Mouse (Mus musculus) hindbrain, embryonic 15.5 days (tissue): ENCODE measurements at regions not wholly inside any gene's neighbourhood (a gene's known extent, or its start where the extent isn't known, plus 50 kb on each side); places are given as distances from the start of the nearest gene placed in this dataset.

Source experiments
- ATAC-seq: fragments of 200-750 bp; cut with Nextera tagmentation; 2 replicates; pipeline ENCODE4 v1.8.0; 2017; ENCODE audit warnings: low read depth, moderate number of reproducible peaks, moderate TSS enrichment; ENCODE audit not compliant: low FRiP score
- H3K27ac ChIP-seq: fragments of 300-500 bp; sonication (generic); replicated peaks from 2 replicates; pipeline ENCODE4 v1.5.1; 2015; ENCODE audit warnings: mild to moderate bottlenecking, inconsistent platforms
- H3K27me3 ChIP-seq: fragments of 300-500 bp; sonication (generic); 2 replicates; pipeline ENCODE4 v1.6.1; 2015; ENCODE audit warnings: control low read depth, inconsistent platforms
- H3K36me3 ChIP-seq: fragments of 300-500 bp; sonication (generic); 2 replicates; pipeline ENCODE4 v1.6.1; 2015; ENCODE audit warnings: control low read depth, inconsistent platforms
- H3K4me1 ChIP-seq: fragments of 300-500 bp; sonication (generic); replicated peaks from 2 replicates; pipeline ENCODE4 v1.6.1; 2015; ENCODE audit warnings: control low read depth, inconsistent platforms
- H3K4me2 ChIP-seq: fragments of 300-500 bp; sonication (generic); 2 replicates; pipeline ENCODE4 v1.6.1; 2015; ENCODE audit warnings: moderate library complexity, mild to moderate bottlenecking, inconsistent platforms
- H3K4me3 ChIP-seq: fragments of 300-500 bp; sonication (generic); 2 replicates; pipeline ENCODE4 v1.5.1; 2015; ENCODE audit warnings: mild to moderate bottlenecking, inconsistent platforms
- H3K9ac ChIP-seq: fragments of 300-500 bp; sonication (generic); 2 replicates; pipeline ENCODE4 v1.6.1; 2015; ENCODE audit warnings: inconsistent platforms
- H3K9me3 ChIP-seq: fragments of 300-500 bp; sonication (generic); 2 replicates; pipeline ENCODE4 v1.6.1; 2016; ENCODE audit warnings: control low read depth, inconsistent platforms
- WGBS: fragments of 180-500 bp; shearing (Covaris S2); methylation state at CpG from one replicate; pipeline ENCODE4 v1.1.7; 2015; 5-methylcytosine and 5-hydroxymethylcytosine counted together

DNA sequence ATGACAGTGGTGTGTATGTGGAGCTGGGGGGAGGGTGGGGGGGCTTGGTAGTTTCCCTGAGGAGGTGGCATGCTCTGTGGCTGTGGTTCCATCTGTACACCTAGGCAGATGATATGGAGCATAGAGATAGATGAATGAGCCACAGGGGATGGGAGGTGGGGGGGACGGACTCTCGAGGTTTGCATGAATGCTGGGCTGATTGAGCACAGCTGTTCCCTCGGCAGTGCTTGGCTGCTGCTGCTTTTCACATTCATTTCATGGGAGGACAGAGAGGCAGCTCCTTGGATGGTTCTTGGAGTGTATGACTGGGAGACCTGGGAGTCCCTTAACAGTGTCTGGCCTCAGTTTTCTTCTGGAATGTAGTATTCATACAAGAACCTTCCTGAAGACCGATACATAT, 184.5 kb downstream of the Zfp36l1 start:
- Histone ChIP-seq H3K4me1 (peaks cover 49% of the 10 kb centered on the region), H3K36me3 (no peaks in the 10 kb centered on the region), H3K9me3 (no peaks in the 10 kb centered on the region), H3K4me2 (no peak overlapping the region), H3K27ac (0 out of 2 replicates have a peak overlapping the region, but pooled peaks have one; percentile 93), H3K27me3 (no peaks in the 10 kb centered on the region), H3K4me3 (no peak overlapping the region), H3K9ac (no peak overlapping the region)
- 30% methylated on average over 4 of the region's 4 CpGs for WGBS
- ATAC-seq, result no peak

DNA sequence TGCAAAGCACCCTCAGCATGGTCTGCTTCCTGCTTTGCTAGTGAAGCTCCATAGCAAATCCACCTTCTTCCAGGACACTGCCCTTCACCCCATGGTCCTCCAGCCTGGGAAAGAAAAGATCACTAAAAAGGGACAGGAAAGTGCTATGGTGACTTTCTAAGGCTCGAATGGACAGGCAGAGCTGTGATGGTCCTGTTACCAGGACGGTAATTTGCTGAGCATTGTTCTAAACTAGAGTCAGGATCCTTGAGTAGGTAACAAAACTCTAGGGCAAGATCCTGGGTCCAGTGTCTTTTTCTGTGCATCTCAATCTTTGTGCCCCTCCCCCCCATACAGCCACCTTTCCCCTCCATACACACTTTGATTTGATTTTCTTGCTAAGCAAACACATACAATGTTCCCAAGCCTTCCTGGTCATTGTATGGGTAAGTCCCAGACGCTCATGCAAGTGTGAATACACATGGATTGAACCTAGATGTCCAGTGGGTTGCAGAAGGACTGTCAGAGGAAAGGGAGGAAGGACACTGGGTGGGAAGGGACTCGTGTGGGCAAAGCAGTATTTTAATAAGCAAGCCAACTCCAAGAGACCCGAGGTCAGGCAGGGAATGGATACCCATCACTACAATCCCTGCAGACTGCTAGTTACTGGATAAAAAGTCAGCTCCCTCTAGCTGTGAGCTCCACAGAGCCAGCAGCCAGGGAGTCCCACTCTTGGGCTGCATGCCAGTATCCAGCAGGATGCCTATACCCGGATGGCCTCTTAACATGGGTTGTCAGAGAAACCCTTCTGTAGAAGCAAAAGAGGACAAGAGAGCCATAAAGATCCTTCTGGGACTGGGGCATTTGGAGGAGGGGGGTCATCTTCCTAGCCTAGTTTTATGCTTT, 186.9 kb downstream of the Zfp36l1 start:
- Histone ChIP-seq H3K4me1 (peaks cover 53% of the 10 kb centered on the region), H3K4me3 (no peak overlapping the region), H3K36me3 (no peaks in the 10 kb centered on the region), H3K9me3 (no peaks in the 10 kb centered on the region), H3K27ac (peak overlapping the region; percentile 93), H3K27me3 (no peaks in the 10 kb centered on the region), H3K4me2 (peak overlapping the region; percentile 35), H3K9ac (no peak overlapping the region)
- WGBS, result 10% methylated on average over 6 of the region's 6 CpGs
- no peak for ATAC-seq

DNA sequence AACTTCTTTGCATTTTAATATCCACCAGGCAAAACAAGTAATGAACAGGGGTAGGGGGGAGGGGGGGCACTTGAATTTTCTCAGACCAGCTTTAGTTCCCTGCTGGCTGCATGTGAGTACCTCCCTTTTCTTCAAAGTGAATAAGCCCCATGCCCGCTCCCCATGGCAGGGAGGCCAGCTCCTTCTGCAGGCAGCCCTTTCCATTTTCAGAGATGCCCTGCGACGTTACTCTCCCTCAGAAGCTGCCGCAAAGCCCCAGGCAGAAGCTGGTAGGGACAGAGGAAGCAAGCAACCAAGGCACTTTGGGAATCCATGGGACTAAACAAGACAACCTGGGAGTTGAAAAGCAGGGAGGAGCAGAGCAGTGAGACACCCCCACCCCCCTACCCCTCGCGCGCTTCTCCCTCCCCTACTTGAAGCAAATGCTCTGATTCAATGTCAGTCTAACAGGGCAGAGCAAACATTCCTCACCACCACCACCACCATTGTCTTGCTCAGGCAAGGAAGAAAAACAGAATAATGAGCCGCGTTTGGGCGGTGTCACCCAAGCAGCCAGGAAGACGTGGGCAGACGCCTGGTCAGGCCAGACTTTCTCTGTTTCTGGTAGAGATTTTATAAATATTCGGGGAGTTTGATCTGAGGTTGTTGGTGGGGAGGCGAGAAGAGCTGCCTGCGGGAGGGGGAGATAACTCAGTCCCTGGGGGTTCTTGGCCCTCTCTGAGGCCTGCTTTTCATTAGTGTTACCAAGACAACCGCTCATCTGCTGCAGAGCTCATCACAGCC, 187.7 kb downstream of the Zfp36l1 start:
- Histone ChIP-seq H3K4me3 (no peak overlapping the region), H3K9me3 (no peaks in the 10 kb centered on the region), H3K36me3 (no peaks in the 10 kb centered on the region), H3K27me3 (no peaks in the 10 kb centered on the region), H3K9ac (peak overlapping the region; percentile 7; the same call in 1 of the 2 replicates), H3K4me1 (peaks cover 56% of the 10 kb centered on the region), H3K4me2 (peak overlapping the region; percentile 35), H3K27ac (peak overlapping the region; percentile 93)
- ATAC-seq, result peak; percentile 83
- WGBS, result 1% methylated on average over 16 of the region's 16 CpGs

DNA sequence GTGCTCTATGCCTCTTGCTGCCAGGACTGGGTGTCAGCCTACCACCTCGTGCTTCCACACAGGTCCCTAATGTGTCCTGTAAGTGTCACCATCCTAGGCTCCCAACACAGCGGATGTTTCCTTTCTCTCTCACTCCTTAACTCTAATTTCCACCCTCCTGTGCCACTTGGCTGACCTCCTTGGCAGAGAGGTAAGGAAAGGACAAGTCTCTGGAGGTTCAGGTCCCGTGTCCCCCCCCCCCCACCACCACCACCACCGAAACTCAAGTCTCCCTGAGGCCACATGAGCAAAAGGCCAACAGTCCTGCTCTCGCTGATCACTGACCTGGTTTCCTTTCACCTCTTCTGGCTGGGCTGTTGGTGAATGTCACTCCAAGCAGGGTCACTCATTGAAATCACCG, 189.0 kb downstream of the Zfp36l1 start:
- Histone ChIP-seq H3K27me3 (no peaks in the 10 kb centered on the region), H3K9me3 (no peaks in the 10 kb centered on the region), H3K4me1 (peaks cover 53% of the 10 kb centered on the region), H3K9ac (no peak overlapping the region), H3K27ac (peak overlapping the region; percentile 93), H3K4me2 (no peak overlapping the region), H3K36me3 (no peaks in the 10 kb centered on the region), H3K4me3 (no peak overlapping the region)
- 73% methylated on average over 6 of the region's 6 CpGs for WGBS
- no peak for ATAC-seq

DNA sequence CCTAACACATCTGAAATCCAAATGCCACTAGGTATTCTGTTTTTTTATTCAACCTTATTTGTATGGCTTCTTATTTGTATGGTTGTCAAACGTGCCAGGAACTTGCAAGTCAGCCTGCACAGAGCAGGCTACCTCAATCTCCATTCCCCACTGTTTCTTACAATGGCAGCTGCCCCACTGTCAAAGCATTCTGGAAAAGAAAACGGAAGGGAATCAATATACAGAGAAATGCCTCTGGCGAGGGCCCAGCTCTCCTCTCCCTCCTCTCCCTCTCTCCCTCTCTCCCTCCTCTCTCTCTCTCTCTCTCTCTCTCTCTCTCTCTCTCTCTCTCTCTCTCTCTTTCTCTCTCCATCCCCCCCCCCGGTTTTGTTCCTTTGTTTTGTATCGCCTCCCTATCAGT, 191.0 kb downstream of the Zfp36l1 start:
- WGBS, result 17% methylated on average over 5 of the region's 5 CpGs
- ATAC-seq, result no peak
- no peak overlapping the region for H3K4me3 ChIP-seq
- H3K36me3 ChIP-seq, result no peaks in the 10 kb centered on the region
- H3K9me3 ChIP-seq, result no peaks in the 10 kb centered on the region
- H3K27ac ChIP-seq, result 0 out of 2 replicates have a peak overlapping the region, but pooled peaks have one; percentile 5
- no peak overlapping the region for H3K4me2 ChIP-seq
- H3K9ac ChIP-seq, result no peak overlapping the region
- H3K27me3 ChIP-seq, result no peaks in the 10 kb centered on the region
- peaks cover 33% of the 10 kb centered on the region for H3K4me1 ChIP-seq

DNA sequence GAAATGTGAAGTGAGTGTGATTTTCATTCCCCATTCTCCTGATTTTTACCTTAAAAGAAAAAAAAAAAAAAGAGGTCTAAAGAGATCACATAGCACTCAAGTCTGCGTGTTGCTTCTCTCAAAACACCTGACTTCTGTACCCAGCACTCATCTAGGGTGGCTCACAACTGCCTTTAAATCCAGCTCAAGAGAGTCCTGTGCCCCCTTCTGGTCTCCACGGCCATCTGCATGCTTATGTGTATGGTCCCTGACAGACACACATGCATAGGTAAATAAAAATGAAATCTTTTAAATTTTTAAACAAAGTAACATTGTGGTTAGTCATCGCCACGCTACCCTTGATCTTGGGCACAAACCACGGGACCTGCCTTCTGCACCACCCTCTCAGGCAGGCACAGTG, 193.8 kb downstream of the Zfp36l1 start:
- Histone ChIP-seq H3K4me2 (no peak overlapping the region), H3K27ac (no peak overlapping the region), H3K9ac (no peak overlapping the region), H3K27me3 (no peaks in the 10 kb centered on the region), H3K4me1 (peaks cover 8% of the 10 kb centered on the region), H3K36me3 (no peaks in the 10 kb centered on the region), H3K9me3 (no peaks in the 10 kb centered on the region), H3K4me3 (no peak overlapping the region)
- no peak for ATAC-seq
- WGBS, result 89% methylated on average over 5 of the region's 5 CpGs

DNA sequence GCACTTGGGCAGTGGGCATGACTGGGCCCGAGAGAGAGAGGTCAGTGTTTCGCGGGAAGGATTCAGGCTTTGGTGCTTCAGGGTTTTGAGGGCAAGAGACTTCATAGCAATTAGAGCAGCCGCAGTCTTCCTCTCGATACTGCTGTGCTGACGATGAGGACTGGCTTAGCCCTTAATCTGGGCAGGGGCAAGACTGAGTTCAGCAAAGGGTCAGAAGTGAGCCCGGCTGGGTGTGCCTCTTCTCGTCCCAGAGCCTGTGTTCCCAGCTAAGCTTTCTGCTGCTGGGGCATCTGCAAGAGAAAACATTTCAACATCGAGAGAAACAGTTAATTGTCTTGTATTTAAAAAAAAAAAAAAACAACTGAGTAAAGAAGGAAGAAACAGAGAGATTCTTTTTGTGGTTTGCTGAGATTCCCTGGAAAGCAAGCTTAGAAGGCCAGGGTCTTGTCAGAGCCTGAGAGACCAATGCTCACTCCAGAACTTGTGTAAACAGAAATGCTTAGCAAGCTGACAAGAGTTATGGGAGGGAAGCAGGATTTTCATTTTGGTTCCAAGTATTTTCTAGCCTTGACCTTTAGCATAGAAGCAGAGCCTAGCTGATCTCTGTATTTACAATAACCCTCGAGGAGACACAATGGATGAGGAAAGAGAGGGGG, 195.1 kb downstream of the Zfp36l1 start:
- H3K36me3 ChIP-seq, result no peaks in the 10 kb centered on the region
- no peak overlapping the region for H3K4me3 ChIP-seq
- WGBS, result 44% methylated on average over 10 of the region's 10 CpGs
- H3K27ac ChIP-seq, result no peak overlapping the region
- H3K9me3 ChIP-seq, result no peaks in the 10 kb centered on the region
- H3K9ac ChIP-seq, result no peak overlapping the region
- H3K27me3 ChIP-seq, result no peaks in the 10 kb centered on the region
- peaks cover 7% of the 10 kb centered on the region for H3K4me1 ChIP-seq
- no peak overlapping the region for H3K4me2 ChIP-seq
- no peak for ATAC-seq

DNA sequence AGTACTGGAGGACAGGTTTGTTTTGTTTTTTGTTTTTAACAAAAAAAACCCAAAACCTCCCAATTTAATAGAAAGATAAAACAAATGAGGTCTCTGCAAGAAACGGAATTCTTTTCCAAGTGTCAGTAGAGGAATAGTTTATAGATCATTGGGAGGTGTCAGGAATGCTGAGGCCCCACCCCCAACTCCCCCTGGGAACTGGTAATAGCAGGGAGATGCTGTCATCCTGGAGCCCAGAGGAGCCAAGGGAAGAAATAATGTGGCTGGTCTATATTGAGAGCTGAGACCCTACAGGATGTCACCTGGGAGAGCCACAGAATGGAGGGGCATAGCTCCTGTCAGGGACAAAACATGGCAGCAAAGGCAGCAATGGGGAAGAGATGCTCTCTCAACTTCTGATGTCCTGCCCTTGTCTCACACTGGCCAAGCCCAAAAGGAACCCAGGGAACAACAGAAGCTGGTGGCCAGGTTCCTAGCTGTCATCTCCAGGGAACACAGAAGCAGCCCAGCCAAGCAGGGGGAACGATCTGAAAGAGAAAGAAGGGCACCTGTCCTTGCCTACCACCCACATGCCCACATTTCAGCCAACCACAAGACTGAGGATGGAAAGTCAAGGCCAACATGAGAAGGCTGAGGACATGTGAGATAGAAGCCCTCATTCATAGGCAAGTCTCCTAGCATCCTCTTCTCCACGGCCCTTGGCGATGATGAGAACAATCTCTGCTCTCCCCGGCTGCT, 195.7 kb downstream of the Zfp36l1 start:
- Histone ChIP-seq H3K9me3 (no peaks in the 10 kb centered on the region), H3K4me2 (no peak overlapping the region), H3K36me3 (no peaks in the 10 kb centered on the region), H3K27ac (no peak overlapping the region), H3K9ac (no peak overlapping the region), H3K27me3 (no peaks in the 10 kb centered on the region), H3K4me3 (no peak overlapping the region), H3K4me1 (peaks cover 7% of the 10 kb centered on the region)
- no peak for ATAC-seq
- WGBS, result 81% methylated on average over 5 of the region's 5 CpGs

DNA sequence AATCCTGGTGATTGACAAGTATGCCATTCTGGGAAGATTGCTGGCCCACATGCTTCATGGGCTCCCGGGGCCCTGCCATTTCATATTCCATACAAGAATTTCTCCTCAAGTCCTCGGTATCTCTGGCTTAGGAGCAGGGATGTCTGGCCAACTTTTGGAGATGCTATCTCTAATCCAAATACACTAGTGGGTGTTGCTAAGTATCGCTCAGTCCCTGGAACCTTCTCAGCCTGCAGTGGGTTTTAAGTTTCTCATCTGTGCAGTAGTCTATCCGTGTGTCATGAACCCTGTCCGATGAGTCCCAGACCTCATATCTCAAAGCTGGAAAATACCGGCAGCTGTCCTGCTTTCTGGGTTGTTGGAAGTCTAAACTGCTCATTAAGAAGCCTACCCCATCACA, 198.9 kb downstream of the Zfp36l1 start:
- Histone ChIP-seq H3K27me3 (no peaks in the 10 kb centered on the region), H3K27ac (no peak overlapping the region), H3K4me2 (no peak overlapping the region), H3K9ac (no peak overlapping the region), H3K36me3 (no peaks in the 10 kb centered on the region), H3K9me3 (no peaks in the 10 kb centered on the region), H3K4me3 (no peak overlapping the region), H3K4me1 (peaks cover 13% of the 10 kb centered on the region)
- 77% methylated on average over 6 of the region's 6 CpGs for WGBS
- no peak for ATAC-seq

DNA sequence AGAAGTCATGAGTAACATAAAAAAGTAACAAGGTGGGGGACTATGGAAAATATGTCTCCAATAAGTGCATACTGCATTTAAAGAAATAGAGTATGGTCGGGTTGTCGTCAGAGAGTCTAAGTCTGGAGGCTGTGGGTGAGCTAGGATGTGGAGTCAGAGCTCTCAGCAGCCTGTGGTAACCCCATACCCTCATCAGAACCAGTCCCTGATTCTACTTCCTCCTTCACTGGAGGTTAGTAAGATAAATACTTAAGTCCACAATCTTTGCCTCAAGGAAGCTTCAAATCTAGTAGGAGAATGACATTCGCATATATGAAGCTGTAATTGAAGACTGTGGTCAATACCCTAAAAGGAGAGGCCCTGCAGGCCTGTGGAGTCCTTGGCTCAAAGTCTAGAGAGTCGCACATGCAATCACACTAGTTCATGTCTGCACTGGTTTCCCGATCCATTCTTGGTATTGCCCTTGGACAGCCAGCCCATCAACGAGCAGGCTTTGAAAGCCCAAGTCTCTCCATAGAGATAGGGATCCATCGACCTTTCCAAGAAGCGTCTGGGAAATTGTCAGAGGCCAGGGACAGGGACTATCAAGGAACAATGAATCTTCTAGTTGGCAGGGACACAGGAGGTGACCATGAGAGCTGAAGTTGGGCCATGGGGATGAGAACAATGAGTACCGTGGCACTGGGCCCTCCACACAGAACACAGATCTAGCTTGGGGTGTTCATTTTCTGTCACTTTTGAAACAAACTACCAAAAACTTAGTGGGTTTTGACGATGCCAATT, 200.3 kb downstream of the Zfp36l1 start:
- ATAC-seq, result no peak
- Histone ChIP-seq H3K27me3 (no peaks in the 10 kb centered on the region), H3K36me3 (no peaks in the 10 kb centered on the region), H3K27ac (0 out of 2 replicates have a peak overlapping the region, but pooled peaks have one; percentile 36), H3K4me3 (no peak overlapping the region), H3K9ac (no peak overlapping the region), H3K4me1 (peaks cover 13% of the 10 kb centered on the region), H3K9me3 (no peaks in the 10 kb centered on the region), H3K4me2 (no peak overlapping the region)
- 86% methylated on average over 10 of the region's 10 CpGs for WGBS
